ENCODE assay signal across 20 mouse cellular contexts in genomic region chr8:61448881-61449280, GRCm38 (mm10). TPM values are rescaled to one million over a fixed set of nuclear protein-coding genes. Genes with fewer than 3 reads are reported as not detected.
DNase-seq lines count a peak whose midpoint lies in the region; ATAC-seq and TF ChIP-seq lines count a peak whose summit lies in the region.
"Had no signal": no experiment of that assay in that cellular context is flagged by ENCODE, and none has a peak within 500 bp of the region (broad histone marks: within the 10 kb centered on the region; RNA-seq: fewer than 3 reads in every experiment).

No protein-coding gene starts in this region.

- peak overlapping the region; percentile 58; the same call in 1 of the 2 replicates for H3K27ac ChIP-seq in lung, embryonic 15.5 days
- H3K27ac ChIP-seq in stomach, postnatal 0 days (replicated peaks) = no peak overlapping the region
- H3K27ac ChIP-seq in intestine, embryonic 15.5 days = no peak overlapping the region
- H3K27ac ChIP-seq: embryonic facial prominence, embryonic 12.5 days; forebrain, embryonic 15.5 days; hindbrain, embryonic 12.5 days; hindbrain, postnatal 0 days had no signal

- H3K9me3 ChIP-seq in lung, embryonic 15.5 days = no peaks in the 10 kb centered on the region
- no peaks in the 10 kb centered on the region for H3K9me3 ChIP-seq in stomach, postnatal 0 days (ENCODE audit: control insufficient read depth, low read length)
- no peaks in the 10 kb centered on the region for H3K9me3 ChIP-seq in intestine, embryonic 15.5 days
- H3K9me3 ChIP-seq: embryonic facial prominence, embryonic 12.5 days; forebrain, embryonic 15.5 days; heart, embryonic 12.5 days; hindbrain, embryonic 12.5 days had no signal

- peaks cover 12% of the 10 kb centered on the region; the same call in 1 of the 2 replicates for H3K4me1 ChIP-seq in lung, embryonic 15.5 days
- H3K4me1 ChIP-seq in stomach, postnatal 0 days (replicated peaks; ENCODE audit: control insufficient read depth, insufficient read depth) = no peaks in the 10 kb centered on the region
- H3K4me1 ChIP-seq in intestine, embryonic 15.5 days (replicated peaks) = 0 out of 2 replicates have a peak, but pooled peaks cover 4% of the 10 kb centered on the region

- no peak overlapping the region for H3K4me2 ChIP-seq in lung, embryonic 15.5 days
- no peak overlapping the region for H3K4me2 ChIP-seq in stomach, postnatal 0 days (replicated peaks; ENCODE audit: low read depth)
- no peak overlapping the region for H3K4me2 ChIP-seq in intestine, embryonic 15.5 days (replicated peaks)
- H3K4me2 ChIP-seq: embryonic facial prominence, embryonic 12.5 days; forebrain, embryonic 15.5 days; heart, embryonic 12.5 days; hindbrain, embryonic 12.5 days had no signal

- DNase-seq in lung, postnatal 25 days (ENCODE audit: low spot score) = no peak
- no peak for DNase-seq in stomach, postnatal 0 days (ENCODE audit: low spot score)
- DNase-seq in spleen, adult 18-20 months = no peak
- no peak for DNase-seq in frontal cortex, adult 2 months (ENCODE audit: extremely low spot score in 1 of 2, low spot score in 1 of 2)
- DNase-seq: adrenal gland, adult 8-10 months; adrenal gland, postnatal 36 days; cerebellum, adult 9-10 months; cerebellum, postnatal 25 days; gastrocnemius, postnatal 10 days; heart, postnatal 36 days had no signal

- TF ChIP-seq CTCF in stomach, postnatal 0 days (IDR thresholded peaks at IDR 0.05; ENCODE audit: low read depth) = no peak

- ATAC-seq in lung, embryonic 15.5 days (ENCODE audit: borderline replicate concordance, extremely low read depth, low FRiP score, low TSS enrichment) = no peak
- peak; percentile 12 for ATAC-seq in activated CD4-positive, CD25-positive, alpha-beta regulatory T cell, adult 4 months
- ATAC-seq in megakaryocyte progenitor cell, adult 5-6 weeks (replicated peaks; ENCODE audit: poor library complexity) = 0 out of 2 replicates have a peak, but pooled peaks have one; percentile 17
- peak; percentile 31; the same call in 1 of the 2 replicates for ATAC-seq in stomach, postnatal 0 days (ENCODE audit: low FRiP score, low TSS enrichment)
- no peak for ATAC-seq in intestine, embryonic 15.5 days
- ATAC-seq: forebrain, embryonic 15.5 days; hindbrain, postnatal 0 days had no signal

- no peak for TF ChIP-seq EP300 in stomach, postnatal 0 days (optimal IDR thresholded peaks at IDR 0.05)

- H3K4me3 ChIP-seq in lung, embryonic 15.5 days = no peak overlapping the region
- no peak overlapping the region for H3K4me3 ChIP-seq in stomach, postnatal 0 days (ENCODE audit: low read depth, low read length)
- H3K4me3 ChIP-seq in intestine, embryonic 15.5 days (replicated peaks) = no peak overlapping the region
- H3K4me3 ChIP-seq: embryonic facial prominence, embryonic 12.5 days; forebrain, embryonic 15.5 days; heart, embryonic 12.5 days; hindbrain, embryonic 12.5 days had no signal

- H3K9ac ChIP-seq in lung, embryonic 15.5 days = no peak overlapping the region
- no peak overlapping the region for H3K9ac ChIP-seq in stomach, postnatal 0 days (ENCODE audit: low read length)
- no peak overlapping the region for H3K9ac ChIP-seq in intestine, embryonic 15.5 days
- H3K9ac ChIP-seq: embryonic facial prominence, embryonic 12.5 days; forebrain, embryonic 15.5 days; heart, embryonic 12.5 days; hindbrain, embryonic 12.5 days had no signal

- no peaks in the 10 kb centered on the region for H3K27me3 ChIP-seq in lung, embryonic 15.5 days
- H3K27me3 ChIP-seq in stomach, postnatal 0 days (ENCODE audit: control insufficient read depth, insufficient read depth, low read length) = no peaks in the 10 kb centered on the region
- no peaks in the 10 kb centered on the region for H3K27me3 ChIP-seq in intestine, embryonic 15.5 days (replicated peaks)
- H3K27me3 ChIP-seq: CH12.LX; embryonic facial prominence, embryonic 12.5 days; forebrain, embryonic 15.5 days; heart, embryonic 12.5 days; hindbrain, embryonic 12.5 days had no signal

- 45% methylated on average over 5 of the region's 5 CpGs for WGBS in lung, embryonic 15.5 days
- WGBS in stomach, postnatal 0 days = 48% methylated on average over 5 of the region's 5 CpGs
- 54% methylated on average over 5 of the region's 5 CpGs for WGBS in intestine, embryonic 15.5 days

- no peaks in the 10 kb centered on the region for H3K36me3 ChIP-seq in lung, embryonic 15.5 days
- H3K36me3 ChIP-seq in stomach, postnatal 0 days (ENCODE audit: control insufficient read depth, insufficient read depth, low read length) = no peaks in the 10 kb centered on the region
- H3K36me3 ChIP-seq in intestine, embryonic 15.5 days = no peaks in the 10 kb centered on the region
- H3K36me3 ChIP-seq: embryonic facial prominence, embryonic 12.5 days; forebrain, embryonic 15.5 days; heart, embryonic 12.5 days; hindbrain, embryonic 12.5 days had no signal

RNA-seq across cellular contexts. Expression of gene Cbr4, which starts 38.7 kb away (rescaled TPM):
- polyA plus RNA-seq in lung, embryonic 15.5 days (2015; fragmentation: Nextera tagmentation; extraction: Ambion mirVana) = 28.3 and 31.7 TPM in 2 replicates
- 10 to 100 TPM; 17.3 to 27.7 TPM for polyA plus RNA-seq in activated CD4-positive, CD25-positive, alpha-beta regulatory T cell, adult 4 months (2017; shearing (Covaris generic))
- 22.8 and 22.9 TPM in 2 replicates for total RNA-seq in megakaryocyte progenitor cell, adult 5-6 weeks (2015)
- total RNA-seq in megakaryocyte progenitor cell, adult 5-6 weeks (2017) = 48.4 and 65.7 TPM in 2 replicates
- 42.7 and 47.0 TPM in 2 replicates for polyA plus RNA-seq in stomach, postnatal 0 days (2015; fragmentation: Nextera tagmentation; extraction: Ambion mirVana)
- polyA plus RNA-seq in frontal cortex, adult 2 months (2012; rRNA removed) = 16.2 and 16.3 TPM in 2 replicates
- 29.8 and 34.1 TPM in 2 replicates for polyA plus RNA-seq in intestine, embryonic 15.5 days (2015; fragmentation: Nextera tagmentation; extraction: Ambion mirVana)

Comparison
In these comparisons a context has a peak if more than half of its experiments do, and no peak if none do; other contexts are left out.
1. ATAC-seq: peak in activated CD4-positive, CD25-positive, alpha-beta regulatory T cell, adult 4 months (single experiment), megakaryocyte progenitor cell, adult 5-6 weeks (single experiment) and stomach, postnatal 0 days (single experiment); none in lung, embryonic 15.5 days (single experiment) and intestine, embryonic 15.5 days (single experiment).